23 mouse cellular contexts compared by ENCODE assay signal in the genomic region with DNA sequence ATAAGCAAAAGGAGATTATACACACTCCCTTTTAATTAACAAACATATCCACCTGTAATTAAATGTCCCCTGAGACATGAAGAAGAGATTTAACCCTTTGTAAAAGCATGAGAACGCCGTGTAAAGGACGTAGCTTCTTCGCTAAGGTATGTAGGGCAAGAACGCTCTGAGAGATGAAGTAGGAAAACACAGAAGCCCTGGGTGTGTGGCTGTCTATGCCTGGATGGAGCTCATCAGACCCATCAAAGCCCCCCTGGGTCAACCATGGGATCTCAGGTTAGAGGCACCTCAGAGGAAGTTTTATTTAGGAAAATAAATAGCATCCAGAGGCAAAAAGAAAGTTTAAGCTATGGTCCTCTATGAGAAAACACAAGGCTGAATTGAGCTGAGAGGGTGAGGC. TPM values are rescaled to one million over a fixed set of nuclear protein-coding genes. Genes with fewer than 3 reads are reported as not detected.
DNase-seq lines count a peak whose midpoint lies in the region; TF ChIP-seq lines count a peak whose summit lies in the region.
"Had no signal": no experiment of that assay in that cellular context is flagged by ENCODE, and none has a peak within 500 bp of the region (broad histone marks: within the 10 kb centered on the region; RNA-seq: fewer than 3 reads in every experiment).

No protein-coding gene starts in this region.

- no peak for TF ChIP-seq POLR2A in testis, adult 2 months (IDR thresholded peaks at IDR 0.05; ENCODE audit: control insufficient read depth, low read depth, low read length)

- no peak for TF ChIP-seq CTCF in layer of hippocampus, adult 2 months (conservative IDR thresholded peaks at IDR 0.05)
- no peak for TF ChIP-seq CTCF in testis, adult 2 months (IDR thresholded peaks at IDR 0.05; ENCODE audit: control insufficient read depth, insufficient read depth, insufficient replicate concordance, low read depth, low read length)

- peaks cover 8% of the 10 kb centered on the region for H3K4me1 ChIP-seq in testis, adult 2 months (ENCODE audit: control insufficient read depth, insufficient read depth, low read length)
- H3K4me1 ChIP-seq: megakaryocyte, embryonic 14.5 days; midbrain, embryonic 12.5 days had no signal

- peak overlapping the region; percentile 89; the same call in 1 of the 2 replicates for H3K27ac ChIP-seq in layer of hippocampus, adult 2 months
- no peak overlapping the region for H3K27ac ChIP-seq in testis, adult 2 months (ENCODE audit: control insufficient read depth, insufficient read depth, low read depth, low read length)
- H3K27ac ChIP-seq: forebrain, embryonic 15.5 days; hindbrain, embryonic 12.5 days; hindbrain, postnatal 0 days; liver, embryonic 13.5 days; midbrain, embryonic 12.5 days had no signal

- no peaks in the 10 kb centered on the region for H3K36me3 ChIP-seq in testis, adult 2 months (ENCODE audit: control insufficient read depth, insufficient read depth, low read length)
- H3K36me3 ChIP-seq: forebrain, embryonic 10.5 days; forebrain, embryonic 15.5 days; G1E; hindbrain, embryonic 12.5 days; limb, embryonic 15.5 days; liver, embryonic 13.5 days; midbrain, embryonic 12.5 days had no signal

- peaks cover 7% of the 10 kb centered on the region for H3K27me3 ChIP-seq in testis, adult 2 months (ENCODE audit: control insufficient read depth, insufficient read depth, low read length)
- H3K27me3 ChIP-seq: forebrain, embryonic 15.5 days; hindbrain, embryonic 12.5 days; limb, embryonic 15.5 days; midbrain, embryonic 12.5 days; Patski had no signal

- no peak overlapping the region for H3K4me3 ChIP-seq in layer of hippocampus, adult 2 months
- peak overlapping the region; percentile 80 for H3K4me3 ChIP-seq in testis, adult 2 months (ENCODE audit: control insufficient read depth, low read depth, low read length)
- H3K4me3 ChIP-seq: forebrain, embryonic 10.5 days; forebrain, embryonic 15.5 days; hindbrain, embryonic 12.5 days; limb, embryonic 15.5 days; liver, embryonic 13.5 days; megakaryocyte, embryonic 14.5 days; midbrain, embryonic 12.5 days had no signal

- peak; percentile 51 for DNase-seq in cerebellum, adult 9-10 months
- DNase-seq in cerebellum, postnatal 14 days: no peak
- no peak for DNase-seq in layer of hippocampus, adult 2 months (ENCODE audit: low spot score in 2 of 2)
- no peak for DNase-seq in layer of hippocampus, adult 8-10 months (ENCODE audit: low spot score in 2 of 2)
- DNase-seq in testis, postnatal 10 days (ENCODE audit: low spot score): no peak
- DNase-seq in natural killer cell, adult 2 months (ENCODE audit: low spot score in 2 of 2): no peak
- DNase-seq in MN1 (ENCODE audit: low spot score): no peak
- DNase-seq: adrenal gland, postnatal 10 days; cerebellum, postnatal 10 days; heart, postnatal 36 days; liver, embryonic 13.5 days; retina, postnatal 1 day; thymus, postnatal 14 days had no signal

RNA-seq across cellular contexts. Expression of gene Xpnpep1, which starts 37.3 kb away (rescaled TPM):
- total RNA-seq in layer of hippocampus, adult 2 months (2021): 10 to 100 TPM; 78.7 to 82.9 TPM
- 10 to 100 TPM; 72.1 to 84.8 (median 73.6) TPM for total RNA-seq in layer of hippocampus, adult 8-10 months (2022)
- 138 and 141 TPM in 2 replicates for polyA plus RNA-seq in testis, adult 2 months (2012; rRNA removed)
